Mouse (Mus musculus): ENCODE results near the gene Zfp420. TPM values are rescaled to one million over a fixed set of nuclear protein-coding genes. Genes with fewer than 3 reads are reported as not detected.

The Zfp420 gene
- polyA plus RNA-seq, 1 experiment = 0.78 TPM

- Histone ChIP-seq H3K36me3 (ENCODE audit: control insufficient read depth, insufficient read depth) (peaks cover 27% of the 10 kb centered on the region), H3K27me3 (ENCODE audit: control insufficient read depth, insufficient read depth, insufficient read length) (no peaks in the 10 kb centered on the region), H3K79me2 (ENCODE audit: control insufficient read depth, insufficient read depth) (peaks cover 20% of the 10 kb centered on the region), H3K79me3 (ENCODE audit: low read depth) (peaks cover 5% of the 10 kb centered on the region), H3ac (ENCODE audit: control insufficient read depth, insufficient read length, low read depth) (no peak overlapping the region), H3K4me3 (ENCODE audit: insufficient read depth, poor library complexity, severe bottlenecking) (no peak overlapping the region)
- TF ChIP-seq MYOD1 (IDR thresholded peaks at IDR 0.05; ENCODE audit: control insufficient read depth, insufficient read length, low read depth) = no peak
- TF ChIP-seq CEBPB (IDR thresholded peaks at IDR 0.05; ENCODE audit: low read depth) = no peak
- no peak for TF ChIP-seq MYOG (IDR thresholded peaks at IDR 0.05; ENCODE audit: control insufficient read depth, extremely low read depth, insufficient read length)
- TF ChIP-seq CTCF (IDR thresholded peaks at IDR 0.05; ENCODE audit: control insufficient read depth, insufficient read depth, insufficient read length) = no peak
- no peak for TF ChIP-seq MAX (IDR thresholded peaks at IDR 0.05)
- TF ChIP-seq USF1 (IDR thresholded peaks at IDR 0.05; ENCODE audit: low read depth) = no peak
Observed at GRCm38 (mm10) chr7:29912172-29912571, 52.4 kb downstream of the Zfp420 start.

- Histone ChIP-seq H3K36me3 (ENCODE audit: control insufficient read depth, insufficient read depth) (peaks cover 27% of the 10 kb centered on the region), H3K79me3 (ENCODE audit: low read depth) (no peaks in the 10 kb centered on the region), H3K4me3 (ENCODE audit: insufficient read depth, poor library complexity, severe bottlenecking) (no peak overlapping the region), H3K27me3 (ENCODE audit: control insufficient read depth, insufficient read depth, insufficient read length) (no peaks in the 10 kb centered on the region), H3ac (ENCODE audit: control insufficient read depth, insufficient read length, low read depth) (no peak overlapping the region), H3K79me2 (ENCODE audit: control insufficient read depth, insufficient read depth) (no peaks in the 10 kb centered on the region)
- TF ChIP-seq CEBPB (IDR thresholded peaks at IDR 0.05; ENCODE audit: low read depth) = no peak
- no peak for TF ChIP-seq CTCF (IDR thresholded peaks at IDR 0.05; ENCODE audit: control insufficient read depth, insufficient read depth, insufficient read length)
- no peak for TF ChIP-seq MYOD1 (IDR thresholded peaks at IDR 0.05; ENCODE audit: control insufficient read depth, insufficient read length, low read depth)
- TF ChIP-seq FOSL1 (IDR thresholded peaks at IDR 0.05; ENCODE audit: insufficient read depth, low read length, poor library complexity, severe bottlenecking) = no peak
- TF ChIP-seq MAX (IDR thresholded peaks at IDR 0.05) = no peak
Observed at GRCm38 (mm10) chr7:29917371-29918061, 57.7 kb downstream of the Zfp420 start.

GRCm38 (mm10) chr7:29918062-29918453 lies 58.3 kb downstream of the Zfp420 start:
- Histone ChIP-seq H3K4me3 (ENCODE audit: insufficient read depth, poor library complexity, severe bottlenecking) (no peak overlapping the region), H3K79me2 (ENCODE audit: control insufficient read depth, insufficient read depth) (no peaks in the 10 kb centered on the region), H3K27me3 (ENCODE audit: control insufficient read depth, insufficient read depth, insufficient read length) (no peaks in the 10 kb centered on the region), H3K79me3 (ENCODE audit: low read depth) (no peaks in the 10 kb centered on the region), H3ac (ENCODE audit: control insufficient read depth, insufficient read length, low read depth) (no peak overlapping the region), H3K36me3 (ENCODE audit: control insufficient read depth, insufficient read depth) (peaks cover 24% of the 10 kb centered on the region)
- TF ChIP-seq CTCF (IDR thresholded peaks at IDR 0.05; ENCODE audit: control insufficient read depth, insufficient read depth, insufficient read length) = no peak
- no peak for TF ChIP-seq USF1 (IDR thresholded peaks at IDR 0.05; ENCODE audit: low read depth)
- no peak for TF ChIP-seq FOSL1 (IDR thresholded peaks at IDR 0.05; ENCODE audit: insufficient read depth, low read length, poor library complexity, severe bottlenecking)
- no peak for TF ChIP-seq MYOG (IDR thresholded peaks at IDR 0.05; ENCODE audit: control insufficient read depth, extremely low read depth, insufficient read length)
- TF ChIP-seq MYOD1 (IDR thresholded peaks at IDR 0.05; ENCODE audit: control insufficient read depth, insufficient read length, low read depth) = no peak
- no peak for TF ChIP-seq MAX (IDR thresholded peaks at IDR 0.05)
- no peak for TF ChIP-seq CEBPB (IDR thresholded peaks at IDR 0.05; ENCODE audit: low read depth)

GRCm38 (mm10) chr7:29921439-29922093 lies 61.8 kb downstream of the Zfp420 start:
- H3K4me3 ChIP-seq (ENCODE audit: insufficient read depth, poor library complexity, severe bottlenecking) = no peak overlapping the region
- no peaks in the 10 kb centered on the region for H3K79me2 ChIP-seq (ENCODE audit: control insufficient read depth, insufficient read depth)
- H3K36me3 ChIP-seq (ENCODE audit: control insufficient read depth, insufficient read depth) = no peaks in the 10 kb centered on the region
- no peak for TF ChIP-seq CTCF (IDR thresholded peaks at IDR 0.05; ENCODE audit: control insufficient read depth, insufficient read depth, insufficient read length)
- no peak for TF ChIP-seq FOSL1 (IDR thresholded peaks at IDR 0.05; ENCODE audit: insufficient read depth, low read length, poor library complexity, severe bottlenecking)
- TF ChIP-seq MAX (IDR thresholded peaks at IDR 0.05) = no peak
- TF ChIP-seq MYOD1 (IDR thresholded peaks at IDR 0.05; ENCODE audit: control insufficient read depth, insufficient read length, low read depth) = no peak
- TF ChIP-seq MYOG (IDR thresholded peaks at IDR 0.05; ENCODE audit: control insufficient read depth, extremely low read depth, insufficient read length) = no peak
- TF ChIP-seq USF1 (IDR thresholded peaks at IDR 0.05; ENCODE audit: low read depth) = no peak
- no peak for TF ChIP-seq CEBPB (IDR thresholded peaks at IDR 0.05; ENCODE audit: low read depth)
- H3K79me3 ChIP-seq (ENCODE audit: low read depth) = no peaks in the 10 kb centered on the region
- H3K27me3 ChIP-seq (ENCODE audit: control insufficient read depth, insufficient read depth, insufficient read length) = no peaks in the 10 kb centered on the region
- H3ac ChIP-seq (ENCODE audit: control insufficient read depth, insufficient read length, low read depth) = no peak overlapping the region

- TF ChIP-seq MAX (IDR thresholded peaks at IDR 0.05) (no peak), USF1 (IDR thresholded peaks at IDR 0.05; ENCODE audit: low read depth) (no peak), FOSL1 (IDR thresholded peaks at IDR 0.05; ENCODE audit: insufficient read depth, low read length, poor library complexity, severe bottlenecking) (no peak), CEBPB (IDR thresholded peaks at IDR 0.05; ENCODE audit: low read depth) (no peak), MYOG (IDR thresholded peaks at IDR 0.05; ENCODE audit: control insufficient read depth, extremely low read depth, insufficient read length) (no peak)
- Histone ChIP-seq H3K4me3 (ENCODE audit: insufficient read depth, poor library complexity, severe bottlenecking) (no peak overlapping the region), H3ac (ENCODE audit: control insufficient read depth, insufficient read length, low read depth) (no peak overlapping the region), H3K27me3 (ENCODE audit: control insufficient read depth, insufficient read depth, insufficient read length) (no peaks in the 10 kb centered on the region), H3K36me3 (ENCODE audit: control insufficient read depth, insufficient read depth) (no peaks in the 10 kb centered on the region), H3K79me3 (ENCODE audit: low read depth) (no peaks in the 10 kb centered on the region), H3K79me2 (ENCODE audit: control insufficient read depth, insufficient read depth) (no peaks in the 10 kb centered on the region)
Observed at GRCm38 (mm10) chr7:29922780-29923179, 63.0 kb downstream of the Zfp420 start.

Small RNA genes within 50 kb of the gene (microRNA-seq; reads per million reads assigned to microRNA genes)
- 0.36 reads per million for gene Mir7668 (ENCODE audit: borderline microRNAs expressed)

Other genes starting within 250 kb of the Zfp420 start
- not detected for gene Catsperg2, start 132.9 kb upstream of the Zfp420 start, polyA plus RNA-seq (2012; fragmentation: generic; extraction: Trizol)
- gene Zfp84, start 91.4 kb upstream of the Zfp420 start, polyA plus RNA-seq (2012; fragmentation: generic; extraction: Trizol) = 3.0 TPM
- 1.4 TPM for gene Zfp30, start 76.0 kb upstream of the Zfp420 start, polyA plus RNA-seq (2012; fragmentation: generic; extraction: Trizol)
- gene Zfp790, start 43.9 kb upstream of the Zfp420 start, polyA plus RNA-seq (2012; fragmentation: generic; extraction: Trizol) = 2.5 TPM
- gene Zfp940, start 6.3 kb upstream of the Zfp420 start, polyA plus RNA-seq (2012; fragmentation: generic; extraction: Trizol) = 1.0 TPM
- gene Zfp27, start 46.6 kb downstream of the Zfp420 start, polyA plus RNA-seq (2012; fragmentation: generic; extraction: Trizol) = 3.0 TPM
- 1.8 TPM for gene Zfp383, start 48.2 kb downstream of the Zfp420 start, polyA plus RNA-seq (2012; fragmentation: generic; extraction: Trizol)
- gene Zfp74, start 94.1 kb downstream of the Zfp420 start, polyA plus RNA-seq (2012; fragmentation: generic; extraction: Trizol) = 1.9 TPM
- 11.0 TPM for gene Zfp568, start 124.0 kb downstream of the Zfp420 start, polyA plus RNA-seq (2012; fragmentation: generic; extraction: Trizol)
- 0.40 TPM for gene Zfp14, start 191.4 kb downstream of the Zfp420 start, polyA plus RNA-seq (2012; fragmentation: generic; extraction: Trizol)
- gene Zfp82, start 212.9 kb downstream of the Zfp420 start, polyA plus RNA-seq (2012; fragmentation: generic; extraction: Trizol) = 2.0 TPM
- 0.05 TPM for gene Gm26920, start 230.4 kb downstream of the Zfp420 start, polyA plus RNA-seq (2012; fragmentation: generic; extraction: Trizol)
- gene Zfp566, start 230.5 kb downstream of the Zfp420 start, polyA plus RNA-seq (2012; fragmentation: generic; extraction: Trizol) = 3.1 TPM
- 8.6 TPM for gene Zfp260, start 234.8 kb downstream of the Zfp420 start, polyA plus RNA-seq (2012; fragmentation: generic; extraction: Trizol)

Measured in C2C12 (cell line).